Mouse (Mus musculus) forebrain, embryonic 10.5 days (tissue): ENCODE results near the gene Gm7233. TPM values are rescaled to one million over a fixed set of nuclear protein-coding genes. Genes with fewer than 3 reads are reported as not detected.
"Not testable (repeated sequence)": the region's sequence is repeated elsewhere in the genome, so short reads cannot be mapped to it uniquely, and the experiment has no call there.

Experiments
- DNase-seq: peaks from one replicate; pipeline ENCODE4 v3.0.0-alpha.2; 2017; ENCODE audit warnings: low spot score; ENCODE audit errors: extremely low spot score
- H3K27ac ChIP-seq: fragments of 300-500 bp; sonication (generic); 2 replicates; pipeline ENCODE4 v1.5.1; 2016; ENCODE audit warnings: mild to moderate bottlenecking
- H3K27me3 ChIP-seq: fragments of 300-500 bp; sonication (generic); 2 replicates; pipeline ENCODE4 v1.6.1; 2016; ENCODE audit warnings: mild to moderate bottlenecking; ENCODE audit not compliant: poor library complexity, severe bottlenecking
- H3K36me3 ChIP-seq: fragments of 300-500 bp; sonication (generic); replicated peaks from 2 replicates; pipeline ENCODE4 v1.6.1; 2016; ENCODE audit warnings: mild to moderate bottlenecking, moderate library complexity
- H3K4me1 ChIP-seq: fragments of 300-500 bp; sonication (generic); 2 replicates; pipeline ENCODE4 v1.6.1; 2016
- H3K4me3 ChIP-seq: fragments of 300-500 bp; sonication (generic); 2 replicates; pipeline ENCODE4 v1.5.1; 2016; ENCODE audit warnings: mild to moderate bottlenecking, moderate library complexity
- H3K9me3 ChIP-seq: fragments of 300-500 bp; sonication (generic); 2 replicates; pipeline ENCODE4 v1.6.1; 2016; ENCODE audit warnings: mild to moderate bottlenecking, moderate library complexity
- WGBS: fragments of 180-500 bp; shearing (Covaris S2); methylation state at CpG from one replicate; pipeline ENCODE4 v1.1.7; 2016; 5-methylcytosine and 5-hydroxymethylcytosine counted together
- polyA plus RNA-seq: library from polyadenylated mRNA; unstranded; fragments of >200 nt; fragmentation: Nextera tagmentation; extraction: Ambion mirVana; gene quantifications from 2 replicates; pipeline ENCODE4 v1.2.1, GENCODE M21; 2016

Gm7233 gene
- polyA plus RNA-seq: not detected in 2 replicates

GRCm38 (mm10) chr14:43179567-43179966 is at the start of gene Gm7233:
Gm7233 (plus strand) TSS chr14:43179867.
- not testable (repeated sequence) for H3K36me3 ChIP-seq, DNase-seq, H3K27me3 ChIP-seq, H3K9me3 ChIP-seq, H3K4me3 ChIP-seq, H3K4me1 ChIP-seq, H3K27ac ChIP-seq
- 80% methylated on average over 5 of the region's 5 CpGs for WGBS

- H3K4me3 ChIP-seq, H3K36me3 ChIP-seq, DNase-seq, H3K4me1 ChIP-seq, H3K27me3 ChIP-seq, H3K27ac ChIP-seq, H3K9me3 ChIP-seq: not testable (repeated sequence)
- 73% methylated on average over 4 of the region's 4 CpGs for WGBS
Measured at GRCm38 (mm10) chr14:43167189-43167588, 12.5 kb upstream of the Gm7233 start.

GRCm38 (mm10) chr14:43167942-43168341 is 11.7 kb upstream of the Gm7233 start:
- WGBS: no CpG with 5 or more reads among the region's 10 CpGs
- not testable (repeated sequence) for H3K27ac ChIP-seq, H3K4me1 ChIP-seq, H3K27me3 ChIP-seq, DNase-seq, H3K36me3 ChIP-seq, H3K9me3 ChIP-seq, H3K4me3 ChIP-seq

- WGBS: 33% methylated on average over 1 of the region's 10 CpGs
Measured at GRCm38 (mm10) chr14:43168573-43169170, 11.0 kb upstream of the Gm7233 start.

DNA sequence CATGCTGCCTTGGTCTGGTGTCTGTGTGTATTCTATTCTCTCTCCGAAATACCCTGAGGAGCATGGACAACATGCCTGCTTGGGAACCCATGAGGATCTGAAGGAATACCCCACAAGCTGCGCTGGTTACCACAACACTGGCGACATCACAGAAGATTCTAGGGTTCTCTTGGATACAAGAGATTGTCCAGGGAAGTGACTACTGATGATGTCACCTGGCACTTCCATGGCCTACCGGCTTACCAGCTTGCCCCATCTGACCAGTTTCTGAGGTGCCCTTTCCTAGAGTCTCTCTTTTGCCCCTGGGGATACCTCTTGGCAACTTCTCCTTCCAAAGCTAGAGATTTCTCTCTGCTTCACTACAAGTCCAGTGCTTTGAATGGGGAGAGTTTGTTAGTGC is 55.5 kb downstream of the Gm7233 start, which contains the start of gene Gm8122:
TSS of gene Gm8122 (minus strand) at position 101 of the 400 bp plus-strand sequence.
- H3K27ac ChIP-seq, H3K4me3 ChIP-seq, H3K4me1 ChIP-seq, H3K27me3 ChIP-seq, H3K36me3 ChIP-seq, H3K9me3 ChIP-seq, DNase-seq: not testable (repeated sequence)
- 91% methylated on average over 4 of the region's 4 CpGs for WGBS

More at GRCm38 (mm10) chr14:43168573-43169170, 11.0 kb upstream of the Gm7233 start:
- not testable (repeated sequence) for H3K27ac ChIP-seq, H3K9me3 ChIP-seq, H3K27me3 ChIP-seq, H3K36me3 ChIP-seq, DNase-seq, H3K4me3 ChIP-seq, H3K4me1 ChIP-seq

Other genes with a start within 250 kb of the Gm7233 start
- gene Gm8082, start 186.2 kb upstream of the Gm7233 start, polyA plus RNA-seq: not detected in 2 replicates
- not detected in 2 replicates for gene Gm10376, start 164.2 kb upstream of the Gm7233 start, polyA plus RNA-seq
- gene Gm8094, start 103.2 kb upstream of the Gm7233 start, polyA plus RNA-seq: not detected in 2 replicates
- gene Gm8104, start 79.3 kb upstream of the Gm7233 start, polyA plus RNA-seq: not detected in 2 replicates
- gene Gm8122, start 55.4 kb downstream of the Gm7233 start, polyA plus RNA-seq: not detected in 2 replicates
- not detected in 2 replicates for gene Gm8126, start 78.8 kb downstream of the Gm7233 start, polyA plus RNA-seq
- gene Gm9732, start 95.2 kb downstream of the Gm7233 start, polyA plus RNA-seq: not detected in 2 replicates
- not detected in 2 replicates for gene Gm8127, start 114.0 kb downstream of the Gm7233 start, polyA plus RNA-seq
- not detected in 2 replicates for gene 1700001F09Rik, start 167.9 kb downstream of the Gm7233 start, polyA plus RNA-seq
- not detected in 2 replicates for gene Gm8138, start 236.5 kb downstream of the Gm7233 start, polyA plus RNA-seq